Mouse (Mus musculus) midbrain, embryonic 16.5 days (tissue): ENCODE measurements around the gene Eya2. TPM values are rescaled to one million over a fixed set of nuclear protein-coding genes. Genes with fewer than 3 reads are reported as not detected.
A peak's percentile ranks its signal among the peaks of the same experiment; 100 is the strongest.

Experiments
- ATAC-seq: fragments of 200-750 bp; cut with Nextera tagmentation; 2 replicates; pipeline ENCODE4 v1.8.0; 2017; ENCODE audit warnings: moderate TSS enrichment
- H3K27ac ChIP-seq: fragments of 300-500 bp; sonication (generic); 2 replicates; pipeline ENCODE4 v1.5.1; 2014; ENCODE audit warnings: mild to moderate bottlenecking, low read length, mixed read lengths
- H3K27me3 ChIP-seq: fragments of 300-500 bp; sonication (generic); 2 replicates; pipeline ENCODE4 v1.6.1; 2014; ENCODE audit warnings: low read depth, low read length, mixed read lengths; ENCODE audit not compliant: control insufficient read depth, insufficient read depth
- H3K36me3 ChIP-seq: fragments of 300-500 bp; sonication (generic); 2 replicates; pipeline ENCODE4 v1.6.1; 2014; ENCODE audit warnings: mild to moderate bottlenecking, low read length, moderate library complexity, mixed read lengths; ENCODE audit not compliant: control insufficient read depth, insufficient read depth
- H3K4me1 ChIP-seq: fragments of 300-500 bp; sonication (generic); 2 replicates; pipeline ENCODE4 v1.6.1; 2014; ENCODE audit warnings: mild to moderate bottlenecking, low read length, mixed read lengths; ENCODE audit not compliant: control insufficient read depth, insufficient read depth
- H3K4me2 ChIP-seq: fragments of 300-500 bp; sonication (generic); 2 replicates; pipeline ENCODE4 v1.6.1; 2014; ENCODE audit warnings: mild to moderate bottlenecking, low read length, mixed read lengths
- H3K4me3 ChIP-seq: fragments of 300-500 bp; sonication (generic); 2 replicates; pipeline ENCODE4 v1.5.1; 2014; ENCODE audit warnings: low read depth, mild to moderate bottlenecking, low read length, moderate library complexity, mixed read lengths
- H3K9ac ChIP-seq: fragments of 300-500 bp; sonication (generic); 2 replicates; pipeline ENCODE4 v1.6.1; 2014; ENCODE audit warnings: low read depth, low read length, mixed read lengths
- H3K9me3 ChIP-seq: fragments of 300-500 bp; sonication (generic); replicated peaks from 2 replicates; pipeline ENCODE4 v1.6.1; 2014; ENCODE audit warnings: mild to moderate bottlenecking, low read length, mixed read lengths; ENCODE audit not compliant: control insufficient read depth, poor library complexity, severe bottlenecking
- WGBS: fragments of 180-500 bp; shearing (Covaris S2); extraction: QIAGEN DNeasy Blood & Tissue Kit; methylation state at CpG from one replicate; pipeline ENCODE4 v1.1.7; 2014; 5-methylcytosine and 5-hydroxymethylcytosine counted together
- polyA plus RNA-seq: library from polyadenylated mRNA; unstranded; fragments of >200 nt; fragmentation: Nextera tagmentation; extraction: Ambion mirVana; gene quantifications from 2 replicates; pipeline ENCODE4 v1.2.1, GENCODE M21; 2015

Eya2 gene
- polyA plus RNA-seq, 1 experiment from 2014 or later: 3.6 TPM

GRCm38 (mm10) chr2:165559506-165560235, 35.2 kb upstream of the Eya2 start:
- H3K9ac ChIP-seq: no peak overlapping the region
- no peak overlapping the region for H3K4me2 ChIP-seq
- peaks cover 9% of the 10 kb centered on the region; the same call in 1 of the 2 replicates for H3K4me1 ChIP-seq
- 25% methylated on average over 11 of the region's 11 CpGs for WGBS
- H3K27me3 ChIP-seq: peaks cover 3% of the 10 kb centered on the region; the same call in 1 of the 2 replicates
- H3K9me3 ChIP-seq: no peaks in the 10 kb centered on the region
- no peak for ATAC-seq
- no peaks in the 10 kb centered on the region for H3K36me3 ChIP-seq
- H3K4me3 ChIP-seq: no peak overlapping the region
- H3K27ac ChIP-seq: no peak overlapping the region

GRCm38 (mm10) chr2:165561861-165562260, 33.0 kb upstream of the Eya2 start:
- Histone ChIP-seq H3K4me1 (peaks cover 9% of the 10 kb centered on the region; the same call in 1 of the 2 replicates), H3K4me3 (no peak overlapping the region), H3K27me3 (peaks cover 3% of the 10 kb centered on the region; the same call in 1 of the 2 replicates), H3K36me3 (no peaks in the 10 kb centered on the region), H3K27ac (no peak overlapping the region), H3K9ac (no peak overlapping the region), H3K4me2 (no peak overlapping the region), H3K9me3 (no peaks in the 10 kb centered on the region)
- 84% methylated on average over 6 of the region's 6 CpGs for WGBS
- ATAC-seq: no peak

- H3K4me1 ChIP-seq: peaks cover 13% of the 10 kb centered on the region; the same call in 1 of the 2 replicates
- peak overlapping the region; percentile 92 for H3K4me2 ChIP-seq
- no peaks in the 10 kb centered on the region for H3K36me3 ChIP-seq
- no peaks in the 10 kb centered on the region for H3K9me3 ChIP-seq
- H3K27ac ChIP-seq: no peak overlapping the region
- peak; percentile 48; the same call in 1 of the 2 replicates for ATAC-seq
- peak overlapping the region; percentile 68 for H3K9ac ChIP-seq
- peak overlapping the region; percentile 51 for H3K4me3 ChIP-seq
- H3K27me3 ChIP-seq: no peaks in the 10 kb centered on the region
- WGBS: 1% methylated on average over 52 of the region's 52 CpGs
Observed at GRCm38 (mm10) chr2:165563298-165564058, 31.4 kb upstream of the Eya2 start.

- H3K9me3 ChIP-seq: no peaks in the 10 kb centered on the region
- no peaks in the 10 kb centered on the region for H3K27me3 ChIP-seq
- no peaks in the 10 kb centered on the region for H3K36me3 ChIP-seq
- H3K4me3 ChIP-seq: no peak overlapping the region
- peaks cover 13% of the 10 kb centered on the region; the same call in 1 of the 2 replicates for H3K4me1 ChIP-seq
- no peak for ATAC-seq
- 57% methylated on average over 8 of the region's 8 CpGs for WGBS
- no peak overlapping the region for H3K27ac ChIP-seq
- no peak overlapping the region for H3K9ac ChIP-seq
- no peak overlapping the region for H3K4me2 ChIP-seq
Observed at GRCm38 (mm10) chr2:165564101-165564500, 30.7 kb upstream of the Eya2 start.

- peak; percentile 56; the same call in 1 of the 2 replicates for ATAC-seq
- WGBS: 30% methylated on average over 6 of the region's 6 CpGs
- Histone ChIP-seq H3K27me3 (no peaks in the 10 kb centered on the region), H3K4me1 (peaks cover 13% of the 10 kb centered on the region; the same call in 1 of the 2 replicates), H3K9ac (no peak overlapping the region), H3K27ac (no peak overlapping the region), H3K9me3 (no peaks in the 10 kb centered on the region), H3K4me2 (no peak overlapping the region), H3K36me3 (no peaks in the 10 kb centered on the region), H3K4me3 (no peak overlapping the region)
Observed at GRCm38 (mm10) chr2:165564620-165565019, 30.2 kb upstream of the Eya2 start.

- ATAC-seq: no peak
- H3K4me1 ChIP-seq: peaks cover 13% of the 10 kb centered on the region; the same call in 1 of the 2 replicates
- no peak overlapping the region for H3K9ac ChIP-seq
- H3K27me3 ChIP-seq: no peaks in the 10 kb centered on the region
- 83% methylated on average over 6 of the region's 6 CpGs for WGBS
- H3K4me3 ChIP-seq: no peak overlapping the region
- H3K9me3 ChIP-seq: no peaks in the 10 kb centered on the region
- H3K27ac ChIP-seq: no peak overlapping the region
- H3K36me3 ChIP-seq: no peaks in the 10 kb centered on the region
- H3K4me2 ChIP-seq: no peak overlapping the region
Observed at GRCm38 (mm10) chr2:165566898-165567297, 27.9 kb upstream of the Eya2 start.

- ATAC-seq: no peak
Observed at GRCm38 (mm10) chr2:165567820-165568219, 27.0 kb upstream of the Eya2 start.

GRCm38 (mm10) chr2:165568911-165569310, 25.9 kb upstream of the Eya2 start:
- Histone ChIP-seq H3K27ac (no peak overlapping the region), H3K36me3 (no peaks in the 10 kb centered on the region), H3K4me1 (peaks cover 4% of the 10 kb centered on the region; the same call in 1 of the 2 replicates), H3K9ac (no peak overlapping the region), H3K9me3 (no peaks in the 10 kb centered on the region), H3K27me3 (no peaks in the 10 kb centered on the region), H3K4me2 (no peak overlapping the region), H3K4me3 (no peak overlapping the region)
- 29% methylated on average over 6 of the region's 6 CpGs for WGBS
- no peak for ATAC-seq

More at GRCm38 (mm10) chr2:165567820-165568219, 27.0 kb upstream of the Eya2 start:
- H3K27ac ChIP-seq: no peak overlapping the region
- H3K27me3 ChIP-seq: no peaks in the 10 kb centered on the region
- no peak overlapping the region for H3K4me2 ChIP-seq
- H3K9me3 ChIP-seq: no peaks in the 10 kb centered on the region
- H3K9ac ChIP-seq: no peak overlapping the region
- WGBS: 62% methylated on average over 9 of the region's 9 CpGs
- H3K4me3 ChIP-seq: no peak overlapping the region
- H3K36me3 ChIP-seq: no peaks in the 10 kb centered on the region
- peaks cover 13% of the 10 kb centered on the region; the same call in 1 of the 2 replicates for H3K4me1 ChIP-seq
